Mouse (Mus musculus) G1E (cell line): ENCODE measurements around the gene Ankfn1. TPM values are rescaled to one million over a fixed set of nuclear protein-coding genes. Genes with fewer than 3 reads are reported as not detected.

Experiments used
- ATAC-seq: 2 replicates; pipeline ENCODE4 v1.8.0; 2016; ENCODE audit warnings: mild to moderate bottlenecking; ENCODE audit not compliant: insufficient number of reproducible peaks, poor library complexity, low FRiP score, severe bottlenecking; ENCODE audit errors: extremely low read depth
- DNase-seq: peaks from one replicate; pipeline ENCODE4 v3.0.0; 2012; ENCODE audit warnings: low spot score
- H3K27me3 ChIP-seq: 2 replicates; pipeline ENCODE4 v1.6.1; 2012; ENCODE audit warnings: mild to moderate bottlenecking, low read length, inconsistent platforms; ENCODE audit not compliant: insufficient read depth
- H3K36me3 ChIP-seq: replicated peaks from 2 replicates; pipeline ENCODE3; 2012; ENCODE audit warnings: mild to moderate bottlenecking, inconsistent platforms
- H3K4me1 ChIP-seq: 2 replicates; pipeline ENCODE4 v1.6.1; 2012; ENCODE audit warnings: low read depth, low read length, inconsistent platforms, mixed read lengths; ENCODE audit not compliant: insufficient read depth
- H3K4me3 ChIP-seq: 2 replicates; pipeline ENCODE4 v1.5.1; 2012; ENCODE audit warnings: low read depth, mild to moderate bottlenecking, inconsistent platforms, low read length, moderate library complexity, mixed read lengths
- H3K9me3 ChIP-seq: replicated peaks from 2 replicates; pipeline ENCODE4 v1.6.1; 2012; ENCODE audit warnings: inconsistent platforms
- CTCF ChIP-seq: IDR thresholded peaks from 2 replicates; pipeline ENCODE4 v1.5.1; 2012; ENCODE audit warnings: low read depth, low read length, inconsistent platforms, mixed read lengths
- GATA1 ChIP-seq: IDR thresholded peaks from 2 replicates; pipeline ENCODE4 v1.6.1; 2012; ENCODE audit warnings: borderline replicate concordance, low read length, inconsistent platforms, mixed read lengths
- GATA2 ChIP-seq: IDR thresholded peaks from 2 replicates; pipeline ENCODE4 v1.6.1; 2012; ENCODE audit warnings: low read depth, low read length, inconsistent platforms, borderline replicate concordance
- POLR2AphosphoS5 ChIP-seq: IDR thresholded peaks from 2 replicates; pipeline ENCODE4 v1.6.1; 2012; ENCODE audit warnings: low read depth, low read length, inconsistent platforms; ENCODE audit not compliant: insufficient replicate concordance
- TAL1 ChIP-seq: conservative IDR thresholded peaks from 2 replicates; pipeline ENCODE4 v1.6.1; 2012; ENCODE audit warnings: low read depth, low read length, inconsistent platforms, mixed read lengths
- polyA plus RNA-seq: library from polyadenylated mRNA; stranded (reverse); fragments of >175 nt; gene quantifications from 2 replicates; pipeline ENCODE4 v1.2.3, GENCODE M21; 2012
- total RNA-seq, 2 experiments: library from RNA; stranded (forward) in 1 of 2; stranded (reverse) in 1 of 2; fragments of 200-1000 nt in 1 of 2; fragments of >200 nt in 1 of 2; fragmentation: Nextera tagmentation in 1 of 2; gene quantifications; 2 replicates each; pipeline ENCODE4 v1.2.3; 2014 to 2017

Ankfn1 gene
- total and polyA plus RNA-seq, 3 experiments, result 0.27 TPM; not detected in 2

GRCm38 (mm10) chr11:89418644-89419043, 358.8 kb downstream of the Ankfn1 start:
- no peaks in the 10 kb centered on the region for H3K36me3 ChIP-seq
- no peak for DNase-seq
- no peak for TF ChIP-seq GATA1
- no peak for TF ChIP-seq CTCF
- TF ChIP-seq POLR2AphosphoS5, result no peak
- no peak for TF ChIP-seq TAL1
- TF ChIP-seq GATA2, result no peak

GRCm38 (mm10) chr11:89416769-89417168, 360.7 kb downstream of the Ankfn1 start:
- H3K27me3 ChIP-seq, result no peaks in the 10 kb centered on the region
- no peak for DNase-seq
- no peaks in the 10 kb centered on the region for H3K36me3 ChIP-seq
- ATAC-seq, result no peak
- H3K4me1 ChIP-seq, result no peaks in the 10 kb centered on the region
- H3K4me3 ChIP-seq, result no peak overlapping the region
- TF ChIP-seq TAL1, result no peak
- peaks cover 42% of the 10 kb centered on the region for H3K9me3 ChIP-seq

More at GRCm38 (mm10) chr11:89418644-89419043, 358.8 kb downstream of the Ankfn1 start:
- no peaks in the 10 kb centered on the region for H3K4me1 ChIP-seq
- H3K9me3 ChIP-seq, result peaks cover 46% of the 10 kb centered on the region
- no peak overlapping the region for H3K4me3 ChIP-seq
- H3K27me3 ChIP-seq, result no peaks in the 10 kb centered on the region
- ATAC-seq, result no peak

- Histone ChIP-seq H3K36me3 (no peaks in the 10 kb centered on the region), H3K4me1 (no peaks in the 10 kb centered on the region), H3K4me3 (no peak overlapping the region), H3K9me3 (peaks cover 42% of the 10 kb centered on the region), H3K27me3 (no peaks in the 10 kb centered on the region)
- ATAC-seq (no peak), DNase-seq (no peak)
- TF ChIP-seq TAL1 (no peak), CTCF (no peak), GATA1 (no peak), GATA2 (no peak), POLR2AphosphoS5 (no peak)
Measured at GRCm38 (mm10) chr11:89408774-89409173, 368.7 kb downstream of the Ankfn1 start.

- Histone ChIP-seq H3K36me3 (no peaks in the 10 kb centered on the region), H3K4me1 (no peaks in the 10 kb centered on the region), H3K4me3 (no peak overlapping the region), H3K27me3 (no peaks in the 10 kb centered on the region), H3K9me3 (peaks cover 43% of the 10 kb centered on the region)
- no peak for ATAC-seq
- TF ChIP-seq GATA2 (no peak), POLR2AphosphoS5 (no peak), GATA1 (no peak), TAL1 (no peak), CTCF (no peak)
- no peak for DNase-seq
Measured at GRCm38 (mm10) chr11:89404489-89404888, 373.0 kb downstream of the Ankfn1 start.

- DNase-seq (no peak), ATAC-seq (no peak)
- Histone ChIP-seq H3K4me3 (no peak overlapping the region), H3K36me3 (no peaks in the 10 kb centered on the region), H3K4me1 (no peaks in the 10 kb centered on the region), H3K27me3 (no peaks in the 10 kb centered on the region), H3K9me3 (peaks cover 37% of the 10 kb centered on the region)
- TF ChIP-seq TAL1, result no peak
- no peak for TF ChIP-seq GATA1
- TF ChIP-seq CTCF, result no peak
- TF ChIP-seq GATA2, result no peak
- no peak for TF ChIP-seq POLR2AphosphoS5
Measured at GRCm38 (mm10) chr11:89403436-89403835, 374.0 kb downstream of the Ankfn1 start.

GRCm38 (mm10) chr11:89388851-89389250, 388.6 kb downstream of the Ankfn1 start:
- no peak for DNase-seq
- no peak overlapping the region for H3K4me3 ChIP-seq

GRCm38 (mm10) chr11:89382634-89383009, 394.8 kb downstream of the Ankfn1 start:
- Histone ChIP-seq H3K4me1 (no peaks in the 10 kb centered on the region), H3K9me3 (peaks cover 31% of the 10 kb centered on the region), H3K36me3 (no peaks in the 10 kb centered on the region), H3K27me3 (no peaks in the 10 kb centered on the region), H3K4me3 (no peak overlapping the region)
- no peak for TF ChIP-seq GATA2
- TF ChIP-seq CTCF, result no peak
- TF ChIP-seq GATA1, result no peak
- no peak for TF ChIP-seq TAL1
- TF ChIP-seq POLR2AphosphoS5, result no peak
- DNase-seq (no peak), ATAC-seq (no peak)

More at GRCm38 (mm10) chr11:89388851-89389250, 388.6 kb downstream of the Ankfn1 start:
- TF ChIP-seq POLR2AphosphoS5 (no peak), CTCF (no peak), GATA1 (no peak), TAL1 (no peak), GATA2 (no peak)
- Histone ChIP-seq H3K36me3 (no peaks in the 10 kb centered on the region), H3K27me3 (no peaks in the 10 kb centered on the region; the same call in 1 of the 2 replicates), H3K9me3 (peaks cover 31% of the 10 kb centered on the region), H3K4me1 (no peaks in the 10 kb centered on the region)
- no peak for ATAC-seq
